Mouse (Mus musculus) cerebellum, adult 2 months (tissue): ENCODE data around the gene Lyg2. TPM values are rescaled to one million over a fixed set of nuclear protein-coding genes. Genes with fewer than 3 reads are reported as not detected.
A peak's percentile ranks its signal among the peaks of the same experiment; 100 is the strongest.

Experiments
- DNase-seq, 2 experiments: peaks; one replicate each; pipeline ENCODE4 v3.0.0; 2021
- H3K27ac ChIP-seq: fragments of 200-500 bp; 2 replicates; pipeline ENCODE4 v1.5.1; 2012; ENCODE audit warnings: low read length, control low read depth, inconsistent platforms; ENCODE audit not compliant: insufficient read depth
- H3K27me3 ChIP-seq: fragments of 200-500 bp; 2 replicates; pipeline ENCODE4 v1.6.1; 2012; ENCODE audit warnings: inconsistent platforms, mild to moderate bottlenecking, low read length, moderate library complexity; ENCODE audit not compliant: control insufficient read depth, insufficient read depth
- H3K4me1 ChIP-seq: fragments of 200-500 bp; 2 replicates; pipeline ENCODE4 v1.6.1; 2011; ENCODE audit warnings: low read length; ENCODE audit not compliant: control insufficient read depth, insufficient read depth
- H3K4me3 ChIP-seq: fragments of 200-500 bp; replicated peaks from 2 replicates; pipeline ENCODE3; 2011; ENCODE audit warnings: mild to moderate bottlenecking, low read depth, low read length, control low read depth; ENCODE audit not compliant: insufficient read depth
- CTCF ChIP-seq: fragments of 200-500 bp; IDR thresholded peaks from 2 replicates; pipeline ENCODE4 v1.5.1; 2011; ENCODE audit warnings: low read depth, mild to moderate bottlenecking, control low read depth, low read length, moderate library complexity, borderline replicate concordance; ENCODE audit not compliant: insufficient read depth
- POLR2A ChIP-seq: fragments of 200-500 bp; IDR thresholded peaks from 2 replicates; pipeline ENCODE4 v1.6.1; 2011; ENCODE audit warnings: low read length, control low read depth, borderline replicate concordance; ENCODE audit not compliant: insufficient read depth
- WGBS: fragments of 180-500 bp; shearing (Covaris S2); methylation state at CpG from one replicate; pipeline ENCODE4 v1.1.7; 2018; 5-methylcytosine and 5-hydroxymethylcytosine counted together
- polyA plus RNA-seq: library from polyadenylated mRNA; depleted of rRNA; stranded (reverse); fragments of >200 nt; gene quantifications from 2 replicates; pipeline ENCODE4 v1.2.3, GENCODE M21; 2012

Gene Lyg2
- polyA plus RNA-seq, 1 experiment, result 0.05 TPM

DNA sequence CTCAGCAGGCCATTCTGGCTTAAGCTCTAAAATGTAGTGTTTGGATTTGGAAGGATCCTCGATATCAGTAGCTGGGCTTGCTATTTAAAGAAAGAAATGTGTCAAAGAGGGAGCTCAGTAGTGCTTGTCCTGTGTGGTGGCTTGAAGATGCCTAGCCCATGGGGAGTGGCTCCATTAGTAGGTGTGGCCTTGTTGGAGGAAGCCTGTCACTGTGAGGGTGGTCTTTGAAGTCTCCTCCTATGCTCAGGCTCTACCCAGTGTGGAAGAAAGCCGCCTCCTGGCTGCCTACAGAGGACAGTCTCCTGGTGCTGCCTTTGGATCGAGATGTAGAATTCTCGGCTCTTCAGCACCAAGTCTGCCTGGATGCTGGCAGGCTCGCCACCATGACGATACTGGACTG is 16.0 kb downstream of the Lyg2 start:
- Histone ChIP-seq H3K27me3 (no peaks in the 10 kb centered on the region), H3K4me3 (no peak overlapping the region), H3K27ac (no peak overlapping the region), H3K4me1 (no peaks in the 10 kb centered on the region)
- 60% methylated on average over 6 of the region's 6 CpGs for WGBS
- no peak for DNase-seq
- no peak for TF ChIP-seq CTCF
- TF ChIP-seq POLR2A, result no peak

DNA sequence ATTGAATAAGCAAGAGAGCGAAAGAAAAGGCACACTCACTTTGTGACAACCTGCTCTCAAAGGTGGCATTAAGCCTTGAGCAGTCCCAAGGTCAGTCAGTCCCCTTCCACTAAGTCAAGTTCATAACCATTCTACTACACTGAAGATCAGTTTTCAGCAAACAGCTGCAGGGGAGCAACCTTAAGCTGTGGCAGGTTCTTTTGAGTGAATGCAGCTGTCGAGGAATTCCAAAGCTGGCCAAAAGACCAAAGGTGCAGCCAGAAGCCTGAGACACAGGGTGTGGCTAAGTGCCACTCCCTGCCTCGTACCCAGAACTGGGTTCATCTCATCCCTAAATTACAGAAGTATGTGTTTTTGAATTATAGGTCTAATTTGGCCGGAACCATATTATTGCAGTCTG is 16.5 kb downstream of the Lyg2 start:
- Histone ChIP-seq H3K4me3 (no peak overlapping the region), H3K27ac (no peak overlapping the region), H3K4me1 (no peaks in the 10 kb centered on the region), H3K27me3 (no peaks in the 10 kb centered on the region)
- no peak for DNase-seq
- 81% methylated on average over 4 of the region's 4 CpGs for WGBS
- TF ChIP-seq CTCF (no peak), POLR2A (no peak)

DNA sequence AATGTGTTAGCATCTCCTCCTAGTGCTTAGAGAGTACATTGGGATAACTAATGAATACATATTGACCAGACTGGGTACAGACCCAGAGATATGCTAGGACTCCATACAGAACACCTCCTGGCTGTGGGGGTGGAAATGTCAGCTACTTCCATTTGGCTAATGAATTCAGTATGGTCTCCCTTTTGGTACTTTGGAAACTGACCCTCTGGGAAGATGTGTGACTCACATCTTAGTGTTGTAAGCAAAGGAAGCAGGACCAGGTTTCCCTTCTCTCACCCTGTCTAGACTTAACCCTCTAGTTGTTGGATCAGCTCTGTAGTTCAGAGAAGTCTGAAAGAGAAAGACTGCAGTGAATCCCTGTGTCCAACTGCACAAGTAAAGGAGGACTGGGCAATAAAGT is 21.7 kb downstream of the Lyg2 start:
- DNase-seq, result no peak
- TF ChIP-seq POLR2A (no peak), CTCF (no peak)
- H3K27ac ChIP-seq, result no peak overlapping the region
- H3K4me3 ChIP-seq, result no peak overlapping the region
- H3K4me1 ChIP-seq, result no peaks in the 10 kb centered on the region
- no peaks in the 10 kb centered on the region for H3K27me3 ChIP-seq

DNA sequence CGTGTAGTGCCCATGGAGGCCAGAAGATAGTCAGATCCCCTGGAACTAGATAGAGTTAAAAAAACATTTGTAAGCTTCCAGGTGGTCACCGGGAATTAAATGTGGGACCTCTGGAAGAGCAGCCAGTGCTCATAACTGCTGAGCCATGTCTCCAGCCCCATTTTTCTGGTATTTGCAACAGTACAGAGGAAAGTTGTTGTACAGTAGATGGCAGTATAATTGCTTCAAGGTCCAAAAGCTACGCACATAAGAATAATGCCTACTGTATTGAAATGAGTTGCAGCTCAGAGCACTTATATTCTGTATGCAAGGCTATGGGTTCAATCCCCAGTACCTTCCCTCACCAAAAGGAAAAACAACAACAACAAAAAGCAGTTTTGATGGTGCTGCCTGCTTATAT is 24.9 kb downstream of the Lyg2 start:
- 31% methylated on average over 3 of the region's 3 CpGs for WGBS
- Histone ChIP-seq H3K27me3 (no peaks in the 10 kb centered on the region), H3K4me3 (no peak overlapping the region), H3K27ac (no peak overlapping the region), H3K4me1 (0 out of 2 replicates have a peak, but pooled peaks cover 3% of the 10 kb centered on the region)
- DNase-seq, result no peak
- TF ChIP-seq CTCF (no peak), POLR2A (no peak)

DNA sequence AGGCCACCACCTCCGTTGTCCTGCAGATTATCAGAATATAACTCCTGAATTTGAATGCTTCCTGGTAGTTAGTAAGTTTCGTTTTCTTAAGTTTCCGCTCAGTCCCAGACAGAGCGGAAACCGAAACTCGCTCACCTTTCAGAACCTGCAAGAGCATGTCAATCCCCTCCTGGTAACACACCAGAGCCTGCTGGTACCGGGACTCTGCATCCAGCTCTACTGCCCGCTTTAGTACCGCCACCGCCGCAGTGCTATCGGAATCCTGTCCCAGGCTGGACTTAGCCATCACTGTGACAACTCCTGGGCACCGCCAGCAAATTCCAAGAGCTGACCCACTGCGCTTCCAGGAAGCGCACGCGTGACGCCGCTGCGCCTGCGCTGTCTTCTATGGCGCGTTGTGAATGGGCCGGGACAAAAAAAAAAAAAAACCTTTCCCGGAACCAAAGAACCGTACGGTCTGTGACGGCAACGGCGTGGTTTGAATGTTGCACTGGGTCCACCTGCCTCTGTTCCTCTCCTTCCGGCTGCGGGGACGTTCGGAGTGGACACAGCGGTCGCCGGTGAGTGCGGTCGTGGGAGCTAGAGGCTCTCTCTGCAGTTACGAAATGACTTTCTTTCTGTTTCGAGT is 26.2 kb downstream of the Lyg2 start, which contains the start of the genes Mitd1 and Mrpl30:
TSS of gene Mitd1 (minus strand) at position 387 of the 628 bp plus-strand sequence.
TSS of gene Mrpl30 (plus strand) at position 453 of the 628 bp plus-strand sequence.
- Histone ChIP-seq H3K4me3 (peak within 1 kb of the TSS; percentile 95), H3K27me3 (no peaks in the 10 kb centered on the region), H3K4me1 (0 out of 2 replicates have a peak, but pooled peaks cover 3% of the 10 kb centered on the region), H3K27ac (peak within 1 kb of the TSS; percentile 41)
- DNase-seq, result peak; percentile 92 to 95
- TF ChIP-seq CTCF, result no peak
- TF ChIP-seq POLR2A, result peak; percentile 91
- whole genome bisulfite sequencing, result under 1% methylated on average over 41 of the region's 41 CpGs

DNA sequence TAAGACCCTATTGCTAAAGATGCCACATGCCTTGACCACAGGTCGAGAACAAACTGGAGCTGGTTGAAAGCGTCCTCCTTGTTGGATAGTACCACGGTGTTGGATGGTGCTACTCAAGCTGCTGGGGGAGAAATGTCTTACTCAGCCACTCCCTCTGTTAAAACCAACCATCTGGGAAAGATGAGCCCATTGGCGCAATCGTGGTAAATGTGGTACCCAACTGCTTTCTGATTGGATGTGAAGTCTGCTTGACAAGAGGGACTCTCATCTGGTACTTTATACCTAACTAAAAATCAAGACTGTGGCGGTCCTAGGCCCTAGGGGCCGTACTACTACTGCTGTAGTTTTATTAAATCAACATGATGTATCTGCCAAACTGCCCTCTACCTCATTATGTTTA is 27.1 kb downstream of the Lyg2 start:
- 0 out of 2 replicates have a peak, but pooled peaks cover 3% of the 10 kb centered on the region for H3K4me1 ChIP-seq
- DNase-seq, result no peak
- TF ChIP-seq POLR2A (no peak), CTCF (no peak)
- WGBS, result 72% methylated on average over 7 of the region's 7 CpGs
- H3K27ac ChIP-seq, result no peak overlapping the region
- peak overlapping the region; percentile 18 for H3K4me3 ChIP-seq
- no peaks in the 10 kb centered on the region for H3K27me3 ChIP-seq

DNA sequence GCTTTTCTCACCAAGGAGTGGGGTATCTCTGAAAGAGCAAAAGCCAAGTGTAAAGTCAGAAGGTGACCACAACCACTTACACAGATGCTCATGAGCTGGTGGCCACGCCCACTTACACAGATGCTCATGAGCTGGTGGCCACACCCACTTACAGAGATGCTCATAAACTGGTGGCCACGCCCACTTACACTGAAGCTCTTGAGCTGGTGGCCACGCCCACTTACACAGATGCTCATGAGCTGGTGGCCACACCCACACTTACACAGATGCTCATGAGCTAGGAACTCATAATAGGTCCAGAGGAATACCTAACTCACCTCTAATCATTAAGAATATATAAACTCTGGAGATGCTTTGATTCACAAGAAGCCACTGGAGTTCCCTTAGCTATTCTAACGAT is 31.8 kb downstream of the Lyg2 start:
- H3K4me3 ChIP-seq, result no peak overlapping the region
- H3K4me1 ChIP-seq, result 0 out of 2 replicates have a peak, but pooled peaks cover 3% of the 10 kb centered on the region
- 77% methylated on average over 4 of the region's 4 CpGs for WGBS

DNA sequence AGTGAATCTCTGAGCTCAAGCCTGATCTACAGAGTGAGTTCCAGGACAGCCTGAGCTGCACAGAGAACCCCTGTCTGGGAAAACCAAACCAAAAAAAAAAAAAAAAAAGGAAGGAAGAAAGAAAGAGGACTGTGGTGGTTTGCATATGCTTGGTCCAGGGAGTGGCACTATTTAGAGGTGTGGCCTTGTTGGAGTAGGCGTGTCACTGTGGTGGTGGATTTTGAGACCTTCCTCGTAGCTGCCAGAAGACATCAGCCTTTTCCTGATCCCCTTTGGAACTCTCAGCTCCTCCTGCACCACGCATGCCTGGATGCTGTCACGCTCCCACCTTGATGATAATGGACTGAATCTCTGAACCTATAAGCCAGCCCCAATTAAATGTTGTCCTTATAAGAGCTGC is 32.9 kb downstream of the Lyg2 start:
- no peak overlapping the region for H3K4me3 ChIP-seq
- 92% methylated on average over 4 of the region's 4 CpGs for WGBS
- TF ChIP-seq CTCF (no peak), POLR2A (no peak)

More for the DNA sequence above, 31.8 kb downstream of the Lyg2 start:
- no peak overlapping the region for H3K27ac ChIP-seq
- no peak for DNase-seq
- no peak for TF ChIP-seq POLR2A
- TF ChIP-seq CTCF, result no peak
- no peaks in the 10 kb centered on the region for H3K27me3 ChIP-seq

More for the DNA sequence above, 32.9 kb downstream of the Lyg2 start:
- H3K4me1 ChIP-seq, result no peaks in the 10 kb centered on the region
- DNase-seq, result no peak
- H3K27ac ChIP-seq, result no peak overlapping the region
- H3K27me3 ChIP-seq, result no peaks in the 10 kb centered on the region
